Mouse (Mus musculus): ENCODE results near the gene Shank2. TPM values are rescaled to one million over a fixed set of nuclear protein-coding genes. Genes with fewer than 3 reads are reported as not detected.

Shank2 gene
- polyA plus RNA-seq, 1 experiment from 2014 or later: 9.1 TPM

GRCm38 (mm10) chr7:144074718-144075117 is 73.0 kb downstream of the Shank2 start:
- no peak overlapping the region for H3K27ac ChIP-seq (replicated peaks; ENCODE audit: low read depth, low read length)
- H3K4me3 ChIP-seq (replicated peaks; ENCODE audit: low read depth, low read length): no peak overlapping the region
- H3K27me3 ChIP-seq (ENCODE audit: control insufficient read depth, insufficient read depth, low read length): no peaks in the 10 kb centered on the region
- ATAC-seq (ENCODE audit: low FRiP score, low TSS enrichment) (no peak), DNase-seq (peak; percentile 90)
- no peaks in the 10 kb centered on the region for H3K9me3 ChIP-seq (ENCODE audit: control insufficient read depth, low read length)
- H3K4me2 ChIP-seq (ENCODE audit: low read length): no peak overlapping the region
- WGBS: 18% methylated on average over 3 of the region's 3 CpGs
- no peaks in the 10 kb centered on the region for H3K36me3 ChIP-seq (ENCODE audit: control insufficient read depth, insufficient read depth, low read length)
- H3K4me1 ChIP-seq (ENCODE audit: control insufficient read depth, insufficient read depth, low read length): no peaks in the 10 kb centered on the region
- H3K9ac ChIP-seq (replicated peaks; ENCODE audit: low read length): no peak overlapping the region

GRCm38 (mm10) chr7:144078661-144079060 is 76.9 kb downstream of the Shank2 start:
- H3K4me1 ChIP-seq (ENCODE audit: control insufficient read depth, insufficient read depth, low read length): no peaks in the 10 kb centered on the region
- H3K27ac ChIP-seq (replicated peaks; ENCODE audit: low read depth, low read length): no peak overlapping the region
- WGBS: 73% methylated on average over 1 of the region's 1 CpGs
- no peaks in the 10 kb centered on the region for H3K9me3 ChIP-seq (ENCODE audit: control insufficient read depth, low read length)
- H3K27me3 ChIP-seq (ENCODE audit: control insufficient read depth, insufficient read depth, low read length): no peaks in the 10 kb centered on the region
- DNase-seq (peak; percentile 69), ATAC-seq (ENCODE audit: low FRiP score, low TSS enrichment) (no peak)
- H3K4me2 ChIP-seq (ENCODE audit: low read length): no peak overlapping the region
- no peak overlapping the region for H3K9ac ChIP-seq (replicated peaks; ENCODE audit: low read length)
- no peak overlapping the region for H3K4me3 ChIP-seq (replicated peaks; ENCODE audit: low read depth, low read length)
- no peaks in the 10 kb centered on the region for H3K36me3 ChIP-seq (ENCODE audit: control insufficient read depth, insufficient read depth, low read length)

GRCm38 (mm10) chr7:144079861-144080260 is 78.1 kb downstream of the Shank2 start:
- Histone ChIP-seq H3K9me3 (ENCODE audit: control insufficient read depth, low read length) (no peaks in the 10 kb centered on the region), H3K36me3 (ENCODE audit: control insufficient read depth, insufficient read depth, low read length) (no peaks in the 10 kb centered on the region), H3K4me1 (ENCODE audit: control insufficient read depth, insufficient read depth, low read length) (no peaks in the 10 kb centered on the region), H3K27me3 (ENCODE audit: control insufficient read depth, insufficient read depth, low read length) (no peaks in the 10 kb centered on the region), H3K4me2 (ENCODE audit: low read length) (no peak overlapping the region), H3K4me3 (replicated peaks; ENCODE audit: low read depth, low read length) (no peak overlapping the region), H3K27ac (replicated peaks; ENCODE audit: low read depth, low read length) (no peak overlapping the region), H3K9ac (replicated peaks; ENCODE audit: low read length) (no peak overlapping the region)
- WGBS: 89% methylated on average over 1 of the region's 1 CpGs
- ATAC-seq (ENCODE audit: low FRiP score, low TSS enrichment): no peak
- DNase-seq: no peak

- peak; percentile 57 for ATAC-seq (ENCODE audit: low FRiP score, low TSS enrichment)
- no peaks in the 10 kb centered on the region for H3K27me3 ChIP-seq (ENCODE audit: control insufficient read depth, insufficient read depth, low read length)
- H3K36me3 ChIP-seq (ENCODE audit: control insufficient read depth, insufficient read depth, low read length): no peaks in the 10 kb centered on the region
- H3K4me2 ChIP-seq (ENCODE audit: low read length): no peak overlapping the region
- no peaks in the 10 kb centered on the region for H3K4me1 ChIP-seq (ENCODE audit: control insufficient read depth, insufficient read depth, low read length)
- peak; percentile 71 for DNase-seq
- no peaks in the 10 kb centered on the region for H3K9me3 ChIP-seq (ENCODE audit: control insufficient read depth, low read length)
- H3K4me3 ChIP-seq (replicated peaks; ENCODE audit: low read depth, low read length): no peak overlapping the region
- no peak overlapping the region for H3K9ac ChIP-seq (replicated peaks; ENCODE audit: low read length)
- 78% methylated on average over 1 of the region's 1 CpGs for WGBS
- H3K27ac ChIP-seq (replicated peaks; ENCODE audit: low read depth, low read length): no peak overlapping the region
Measured at GRCm38 (mm10) chr7:144081448-144081847, 79.7 kb downstream of the Shank2 start.

GRCm38 (mm10) chr7:144081963-144082362 is 80.2 kb downstream of the Shank2 start:
- DNase-seq: peak; percentile 23
- no peak overlapping the region for H3K4me3 ChIP-seq (replicated peaks; ENCODE audit: low read depth, low read length)

GRCm38 (mm10) chr7:144087277-144087676 is 85.5 kb downstream of the Shank2 start:
- Histone ChIP-seq H3K27me3 (ENCODE audit: control insufficient read depth, insufficient read depth, low read length) (no peaks in the 10 kb centered on the region), H3K27ac (replicated peaks; ENCODE audit: low read depth, low read length) (no peak overlapping the region), H3K9ac (replicated peaks; ENCODE audit: low read length) (no peak overlapping the region), H3K4me3 (replicated peaks; ENCODE audit: low read depth, low read length) (no peak overlapping the region), H3K4me2 (ENCODE audit: low read length) (no peak overlapping the region), H3K9me3 (ENCODE audit: control insufficient read depth, low read length) (no peaks in the 10 kb centered on the region), H3K36me3 (ENCODE audit: control insufficient read depth, insufficient read depth, low read length) (no peaks in the 10 kb centered on the region), H3K4me1 (ENCODE audit: control insufficient read depth, insufficient read depth, low read length) (no peaks in the 10 kb centered on the region)
- WGBS: 15% methylated on average over 2 of the region's 2 CpGs
- ATAC-seq (ENCODE audit: low FRiP score, low TSS enrichment) (no peak), DNase-seq (peak; percentile 51)

More at GRCm38 (mm10) chr7:144081963-144082362, 80.2 kb downstream of the Shank2 start:
- Histone ChIP-seq H3K4me2 (ENCODE audit: low read length) (no peak overlapping the region), H3K4me1 (ENCODE audit: control insufficient read depth, insufficient read depth, low read length) (no peaks in the 10 kb centered on the region), H3K27me3 (ENCODE audit: control insufficient read depth, insufficient read depth, low read length) (no peaks in the 10 kb centered on the region), H3K36me3 (ENCODE audit: control insufficient read depth, insufficient read depth, low read length) (no peaks in the 10 kb centered on the region), H3K9me3 (ENCODE audit: control insufficient read depth, low read length) (no peaks in the 10 kb centered on the region), H3K27ac (replicated peaks; ENCODE audit: low read depth, low read length) (no peak overlapping the region), H3K9ac (replicated peaks; ENCODE audit: low read length) (no peak overlapping the region)
- no peak for ATAC-seq (ENCODE audit: low FRiP score, low TSS enrichment)
- 76% methylated on average over 2 of the region's 2 CpGs for WGBS

GRCm38 (mm10) chr7:144094132-144094531 is 92.4 kb downstream of the Shank2 start:
- ATAC-seq (ENCODE audit: low FRiP score, low TSS enrichment) (no peak), DNase-seq (no peak)
- Histone ChIP-seq H3K4me2 (ENCODE audit: low read length) (no peak overlapping the region), H3K4me1 (ENCODE audit: control insufficient read depth, insufficient read depth, low read length) (no peaks in the 10 kb centered on the region), H3K36me3 (ENCODE audit: control insufficient read depth, insufficient read depth, low read length) (no peaks in the 10 kb centered on the region), H3K27me3 (ENCODE audit: control insufficient read depth, insufficient read depth, low read length) (no peaks in the 10 kb centered on the region), H3K4me3 (replicated peaks; ENCODE audit: low read depth, low read length) (no peak overlapping the region), H3K27ac (replicated peaks; ENCODE audit: low read depth, low read length) (no peak overlapping the region), H3K9ac (replicated peaks; ENCODE audit: low read length) (no peak overlapping the region), H3K9me3 (ENCODE audit: control insufficient read depth, low read length) (no peaks in the 10 kb centered on the region)
- WGBS: 83% methylated on average over 12 of the region's 12 CpGs

GRCm38 (mm10) chr7:144097314-144097713 is 95.6 kb downstream of the Shank2 start:
- Histone ChIP-seq H3K9me3 (ENCODE audit: control insufficient read depth, low read length) (no peaks in the 10 kb centered on the region), H3K27me3 (ENCODE audit: control insufficient read depth, insufficient read depth, low read length) (no peaks in the 10 kb centered on the region), H3K4me3 (replicated peaks; ENCODE audit: low read depth, low read length) (no peak overlapping the region), H3K4me2 (ENCODE audit: low read length) (no peak overlapping the region), H3K4me1 (ENCODE audit: control insufficient read depth, insufficient read depth, low read length) (no peaks in the 10 kb centered on the region), H3K27ac (replicated peaks; ENCODE audit: low read depth, low read length) (no peak overlapping the region), H3K36me3 (ENCODE audit: control insufficient read depth, insufficient read depth, low read length) (no peaks in the 10 kb centered on the region), H3K9ac (replicated peaks; ENCODE audit: low read length) (no peak overlapping the region)
- ATAC-seq (ENCODE audit: low FRiP score, low TSS enrichment) (no peak), DNase-seq (peak; percentile 74)
- 16% methylated on average over 2 of the region's 2 CpGs for WGBS

- DNase-seq (no peak), ATAC-seq (ENCODE audit: low FRiP score, low TSS enrichment) (no peak)
- Histone ChIP-seq H3K27ac (replicated peaks; ENCODE audit: low read depth, low read length) (no peak overlapping the region), H3K9ac (replicated peaks; ENCODE audit: low read length) (no peak overlapping the region), H3K4me2 (ENCODE audit: low read length) (no peak overlapping the region), H3K27me3 (ENCODE audit: control insufficient read depth, insufficient read depth, low read length) (no peaks in the 10 kb centered on the region), H3K9me3 (ENCODE audit: control insufficient read depth, low read length) (no peaks in the 10 kb centered on the region), H3K4me3 (replicated peaks; ENCODE audit: low read depth, low read length) (no peak overlapping the region), H3K36me3 (ENCODE audit: control insufficient read depth, insufficient read depth, low read length) (no peaks in the 10 kb centered on the region), H3K4me1 (ENCODE audit: control insufficient read depth, insufficient read depth, low read length) (peaks cover 8% of the 10 kb centered on the region; the same call in 1 of the 2 replicates)
- 68% methylated on average over 4 of the region's 4 CpGs for WGBS
Measured at GRCm38 (mm10) chr7:144102222-144102980, 100.7 kb downstream of the Shank2 start.

All from midbrain, embryonic 14.5 days (tissue).